Mouse (Mus musculus) liver, embryonic 14.5 days (tissue): ENCODE results near the gene Bsn.

ENCODE experiments used
- CTCF ChIP-seq: IDR thresholded peaks from 2 replicates; pipeline ENCODE4 v1.5.1; 2016; ENCODE audit warnings: antibody characterized with exemption, low read depth, control low read depth
- EP300 ChIP-seq: IDR thresholded peaks from 2 replicates; pipeline ENCODE4 v1.6.1; 2016; ENCODE audit warnings: antibody characterized with exemption, low read depth

DNA sequence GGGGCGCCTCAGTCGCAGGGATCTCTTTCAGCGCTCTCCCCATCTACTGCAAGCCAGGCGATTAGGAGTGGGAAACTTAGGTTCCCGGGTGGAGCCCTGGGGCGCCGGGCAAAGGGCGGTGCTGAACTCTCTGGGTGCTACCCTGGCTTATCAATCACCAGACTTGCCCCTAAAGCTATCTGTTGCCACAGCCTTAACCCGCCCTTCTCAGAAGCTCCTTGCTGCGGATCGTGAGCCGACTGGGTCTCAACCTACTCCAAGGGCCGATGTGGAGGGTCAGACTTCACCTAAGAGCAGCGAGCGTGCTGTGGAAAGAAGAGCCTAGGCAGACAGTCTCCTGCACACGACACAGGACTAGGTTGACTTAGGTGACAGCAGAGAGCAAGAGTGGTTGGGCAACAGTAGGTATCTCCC, 95.2 kb downstream of the Bsn start:
- no peak for TF ChIP-seq CTCF
- peak; percentile 94 for TF ChIP-seq EP300
